Mouse (Mus musculus) liver, adult 2 months (tissue): ENCODE results near the gene Arhgef15.

Experiments
- CTCF ChIP-seq: fragments of 200-500 bp; IDR thresholded peaks from 2 replicates; pipeline ENCODE4 v1.5.1; 2011; ENCODE audit warnings: low read depth, low read length, control low read depth
- POLR2A ChIP-seq: fragments of 200-500 bp; IDR thresholded peaks from 2 replicates; pipeline ENCODE4 v1.6.1; 2011; ENCODE audit warnings: low read length, control low read depth; ENCODE audit not compliant: insufficient read depth; ENCODE audit errors: extremely low read depth

DNA sequence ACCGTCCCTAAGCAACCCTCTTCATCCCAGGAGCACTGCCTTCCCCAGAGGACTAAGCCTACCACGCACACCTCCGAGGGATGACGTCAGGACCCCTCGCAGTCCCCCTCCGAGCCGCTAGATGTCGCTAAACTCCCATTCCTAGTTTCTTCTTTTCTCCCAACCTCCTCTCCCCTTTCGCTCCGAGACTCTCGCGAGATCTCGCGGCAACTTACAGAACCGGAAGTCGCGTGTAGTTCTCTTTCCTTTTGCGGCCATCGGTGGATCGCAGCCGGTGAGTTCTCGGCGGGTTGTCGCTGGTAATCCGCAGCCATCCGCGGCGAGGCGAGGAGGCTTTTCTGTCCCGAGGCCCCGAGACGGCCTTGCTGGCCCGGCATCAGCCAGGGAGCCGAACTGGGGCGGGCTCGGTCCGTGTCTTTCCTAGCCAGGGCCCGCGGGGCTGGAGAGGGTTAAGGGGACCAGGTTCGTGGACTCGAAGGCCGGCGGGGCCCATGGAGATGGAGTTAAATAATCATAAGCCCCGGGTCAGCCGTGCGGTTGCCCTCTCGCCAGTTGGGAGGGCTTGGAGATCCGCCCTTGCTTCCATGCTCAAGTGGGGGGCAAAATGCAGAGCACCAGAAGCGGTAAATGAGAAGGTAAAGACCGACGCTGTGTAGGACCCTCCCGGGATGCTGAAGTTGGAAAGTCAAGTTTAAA lies 55.8 kb downstream of the Arhgef15 start, which contains the start of gene Rpl26:
- peak; percentile 85 for TF ChIP-seq POLR2A
- TF ChIP-seq CTCF: peak; percentile 94
